Mouse (Mus musculus): ENCODE results near the gene Mrpl34.
"Not testable (repeated sequence)": the region's sequence is repeated elsewhere in the genome, so short reads cannot be mapped to it uniquely, and the experiment has no call there.

Mrpl34 gene

GRCm38 (mm10) chr8:71464513-71465500 lies at the start of gene Mrpl34:
Mrpl34 (plus strand) TSS chr8:71464959.
- peak; percentile 100 for DNase-seq (ENCODE audit: extremely low spot score, low read depth, low spot score)

DNA sequence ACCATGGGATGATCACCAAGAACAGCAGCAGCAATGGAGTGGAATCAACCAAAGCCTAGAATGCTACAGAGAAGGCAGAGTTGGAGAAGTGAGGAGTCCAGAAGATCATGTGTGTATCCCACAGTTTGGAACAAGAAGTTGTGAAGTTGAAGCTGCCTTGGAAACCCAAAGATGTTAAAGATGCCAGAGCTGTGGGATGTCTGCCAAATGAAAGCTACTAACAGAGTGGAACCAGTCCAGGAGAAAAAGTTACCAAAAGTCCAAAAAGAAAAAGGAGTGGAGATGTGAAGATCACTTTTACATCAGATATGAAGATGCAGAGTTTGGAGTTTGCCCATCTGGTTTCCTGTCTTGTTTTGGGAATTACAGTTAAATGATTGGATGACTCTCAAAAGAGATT lies 42.6 kb upstream of the Mrpl34 start:
- no peak for DNase-seq (ENCODE audit: extremely low spot score, low read depth, low spot score)

GRCm38 (mm10) chr8:71432935-71433334 lies 31.8 kb upstream of the Mrpl34 start:
- not testable (repeated sequence) for DNase-seq (ENCODE audit: extremely low spot score, low read depth, low spot score)

DNA sequence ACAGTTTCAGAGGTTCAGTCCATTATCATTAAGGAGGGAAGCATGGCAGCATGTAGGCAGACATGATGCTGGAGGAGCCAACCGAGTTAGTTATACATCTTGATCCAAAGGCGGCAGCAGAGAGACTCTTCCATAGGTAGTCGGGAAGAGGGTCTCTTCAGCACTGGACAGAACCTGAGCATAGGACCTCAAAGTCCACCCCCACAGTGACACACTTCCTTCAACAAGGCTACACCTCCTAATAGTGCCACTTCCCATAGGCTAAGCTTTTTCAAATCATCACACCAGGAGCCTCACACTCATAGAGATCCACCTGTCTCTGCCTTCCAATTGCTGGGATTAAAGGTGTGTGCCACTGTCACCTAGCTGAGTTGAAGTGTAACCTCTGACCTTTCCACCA lies 27.7 kb upstream of the Mrpl34 start:
- no peak for DNase-seq (ENCODE audit: extremely low spot score, low read depth, low spot score)

- DNase-seq (ENCODE audit: extremely low spot score, low read depth, low spot score): peak; percentile 56
Observed at GRCm38 (mm10) chr8:71441404-71441803, 23.4 kb upstream of the Mrpl34 start.

DNA sequence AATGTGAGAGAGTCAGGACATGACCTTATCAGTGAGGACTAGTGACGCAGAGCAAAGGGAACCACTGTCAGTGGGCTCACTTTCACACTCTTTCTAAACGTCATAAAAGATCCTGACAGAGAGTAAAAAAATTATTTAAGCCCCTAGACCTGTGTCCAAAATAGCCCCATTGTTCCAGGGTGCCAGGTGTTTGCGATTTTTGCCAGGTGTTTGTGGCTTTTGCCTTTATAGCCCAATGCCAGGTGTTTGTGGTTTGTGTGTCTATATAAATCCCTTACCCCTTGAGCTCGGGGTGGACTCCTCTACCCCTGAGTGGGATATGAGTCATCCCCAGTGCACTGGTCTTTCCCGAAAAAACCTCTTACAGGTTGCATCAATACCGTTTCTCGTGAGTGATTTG lies 19.7 kb upstream of the Mrpl34 start:
- DNase-seq (ENCODE audit: extremely low spot score, low read depth, low spot score): no peak

DNA sequence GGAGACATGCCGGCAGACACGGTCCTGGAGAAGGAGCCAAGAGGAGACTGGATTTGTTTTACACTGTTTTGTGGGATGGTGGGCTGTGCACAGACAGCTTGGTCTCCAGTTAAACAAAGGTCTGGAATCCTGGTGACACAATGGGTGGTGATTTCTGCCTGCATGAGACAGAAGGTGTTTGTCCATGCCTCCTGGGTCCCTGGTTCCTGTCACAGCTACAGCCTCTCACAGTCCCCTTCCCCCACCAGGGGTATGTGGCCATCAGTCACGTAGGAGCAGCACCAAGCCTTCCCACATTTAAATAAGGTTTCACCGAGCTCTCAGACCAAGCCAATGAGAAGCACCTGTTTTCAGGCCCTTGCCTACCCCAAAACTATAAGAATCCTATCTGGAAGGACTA lies 13.4 kb upstream of the Mrpl34 start:
- no peak for DNase-seq (ENCODE audit: extremely low spot score, low read depth, low spot score)

- no peak for DNase-seq (ENCODE audit: extremely low spot score, low read depth, low spot score)
Observed at GRCm38 (mm10) chr8:71451777-71452176, 13.0 kb upstream of the Mrpl34 start.

DNA sequence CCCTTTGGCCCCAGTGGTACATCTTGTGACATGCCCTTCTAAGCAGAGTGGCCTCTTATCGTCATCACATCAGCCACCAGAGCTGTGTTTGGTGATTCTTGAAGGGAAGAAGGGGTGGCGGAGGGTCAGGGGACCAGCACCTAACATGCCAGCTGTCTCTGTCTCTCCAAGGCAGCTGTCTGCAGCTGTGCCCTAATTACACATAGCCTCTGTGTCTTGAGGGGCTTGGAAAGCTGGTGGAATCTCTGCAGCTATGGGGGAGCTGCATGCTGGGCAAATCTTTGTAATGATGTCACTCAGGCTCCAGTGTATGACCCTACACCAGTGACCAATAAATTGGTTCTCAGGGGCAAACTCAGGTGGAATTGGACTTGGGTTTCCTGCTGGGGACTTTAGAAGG lies 12.1 kb upstream of the Mrpl34 start:
- DNase-seq (ENCODE audit: extremely low spot score, low read depth, low spot score): no peak

DNA sequence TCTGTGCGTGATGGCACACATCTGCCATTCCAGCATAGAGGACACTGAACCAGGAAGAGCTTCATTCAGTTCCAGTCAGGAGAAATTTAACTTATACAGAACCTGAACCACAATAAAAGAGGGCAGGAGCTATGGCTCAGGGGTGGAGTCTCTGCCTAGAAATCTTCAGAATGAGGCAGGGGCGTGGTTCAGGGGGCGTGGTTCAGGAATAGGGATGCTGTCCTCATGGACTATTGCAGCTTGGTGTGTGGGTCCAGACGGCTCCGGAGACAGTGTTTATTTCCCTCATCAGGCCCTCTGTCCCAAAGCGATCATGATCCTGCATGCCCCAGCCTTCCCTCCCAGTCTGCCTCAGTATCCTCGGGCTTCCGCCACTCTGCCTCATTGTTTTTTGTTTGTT lies 10.1 kb upstream of the Mrpl34 start:
- no peak for DNase-seq (ENCODE audit: extremely low spot score, low read depth, low spot score)

DNA sequence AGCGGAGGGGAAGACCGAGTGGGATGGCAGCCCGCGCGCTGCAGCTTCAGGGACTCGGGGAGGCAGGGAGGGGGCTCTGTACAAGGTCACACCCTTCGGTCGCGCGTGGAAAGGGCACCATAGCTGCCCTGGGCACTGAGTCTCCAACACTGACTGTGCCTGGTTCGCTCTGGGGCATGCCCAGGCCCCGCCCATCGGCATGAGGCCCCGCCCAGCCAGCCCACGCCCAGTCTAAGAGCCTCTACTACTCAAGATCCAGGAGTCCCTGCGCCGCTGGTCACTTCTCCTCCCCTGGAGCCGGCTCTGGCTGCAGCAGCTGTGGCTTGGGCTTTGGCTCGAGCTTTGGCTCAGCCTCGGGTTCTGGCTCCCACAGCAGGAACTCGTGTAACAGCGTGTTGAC lies 7.9 kb upstream of the Mrpl34 start:
- DNase-seq (ENCODE audit: extremely low spot score, low read depth, low spot score): no peak

- DNase-seq (ENCODE audit: extremely low spot score, low read depth, low spot score): no peak
Observed at GRCm38 (mm10) chr8:71457659-71458270, 7.0 kb upstream of the Mrpl34 start.

DNA sequence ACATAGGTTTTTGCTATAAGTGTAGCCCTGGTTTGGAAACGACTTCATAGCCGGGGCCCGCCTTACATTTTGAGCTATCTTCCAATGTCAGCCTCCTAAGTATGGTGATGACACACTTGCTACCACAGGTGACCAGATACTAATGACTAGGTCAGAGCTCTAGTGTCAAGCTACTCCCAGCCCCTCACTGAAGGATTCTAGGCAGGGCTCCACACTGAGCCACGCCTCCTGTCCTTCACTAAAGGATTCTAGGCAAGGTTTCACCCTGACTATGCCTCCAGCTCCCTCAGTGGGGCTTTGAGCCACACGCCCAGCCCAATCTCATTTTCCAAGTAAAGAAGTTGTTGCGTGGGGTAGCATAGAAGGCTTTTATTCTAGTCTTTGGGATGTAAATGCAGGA lies 4.0 kb upstream of the Mrpl34 start:
- no peak for DNase-seq (ENCODE audit: extremely low spot score, low read depth, low spot score)

- DNase-seq (ENCODE audit: extremely low spot score, low read depth, low spot score): no peak
Observed at GRCm38 (mm10) chr8:71461152-71461840, 3.5 kb upstream of the Mrpl34 start.

- no peak for DNase-seq (ENCODE audit: extremely low spot score, low read depth, low spot score)
Observed at GRCm38 (mm10) chr8:71462191-71462590, 2.6 kb upstream of the Mrpl34 start.

DNA sequence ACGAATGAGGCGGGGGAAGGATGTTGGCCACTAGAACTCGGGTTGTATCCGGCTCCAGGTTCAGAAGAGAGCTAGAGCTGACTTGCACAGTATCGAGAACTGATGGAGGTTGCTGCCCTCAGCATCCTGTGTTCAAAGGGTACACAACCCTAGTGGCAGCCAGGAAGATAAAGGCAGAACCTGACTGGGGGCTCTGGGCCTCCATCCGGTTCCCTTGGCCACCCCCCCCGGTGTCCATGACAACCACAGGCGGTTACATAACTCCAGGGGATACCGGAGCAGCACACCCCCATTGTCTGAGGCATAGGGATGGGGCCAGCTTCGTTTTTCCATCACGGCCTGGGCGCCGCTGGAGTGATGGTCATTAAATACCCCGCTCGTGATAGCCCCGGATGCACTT lies 2.0 kb upstream of the Mrpl34 start:
- no peak for DNase-seq (ENCODE audit: extremely low spot score, low read depth, low spot score)

DNA sequence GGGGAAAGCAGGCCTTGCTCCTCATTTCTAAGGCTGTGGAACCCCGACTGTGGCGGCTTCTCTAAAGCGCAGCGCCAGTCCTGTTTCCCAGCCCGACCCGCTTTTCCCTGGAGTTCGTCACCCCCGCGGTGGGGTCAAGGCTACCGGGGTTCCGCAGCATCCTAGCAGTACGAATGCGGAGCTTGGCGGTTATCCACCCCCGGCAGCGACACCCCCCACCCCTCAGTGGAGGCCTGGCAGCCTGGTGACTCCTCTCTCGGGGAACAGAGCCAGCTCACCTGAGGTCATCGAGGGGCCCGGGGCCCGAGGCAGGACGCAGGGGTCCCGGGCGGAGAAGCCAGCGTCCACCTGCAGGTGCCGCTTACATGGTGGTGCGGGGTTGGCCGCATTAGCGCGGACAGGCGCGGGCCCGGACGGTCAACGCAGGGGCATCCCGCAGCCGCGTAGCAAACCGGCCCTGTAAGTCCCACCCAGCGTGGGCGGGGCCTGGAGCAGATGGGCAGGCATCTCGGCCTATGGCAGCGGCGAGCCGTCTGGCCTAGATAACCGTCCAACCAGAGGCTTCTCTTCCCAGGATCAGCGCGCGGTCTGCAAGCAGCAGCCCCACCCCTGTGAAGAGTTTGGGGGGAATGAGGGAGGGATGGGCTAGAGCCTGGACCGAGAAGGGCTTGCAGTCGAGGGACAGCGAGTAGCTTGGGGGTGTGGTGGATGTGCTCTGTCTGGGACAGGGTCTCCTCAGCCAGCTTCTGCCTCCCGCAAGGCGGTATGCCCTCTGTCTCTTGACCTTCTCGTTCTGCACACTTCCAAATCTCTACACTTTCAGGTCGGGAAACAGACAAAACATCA lies 1.3 kb upstream of the Mrpl34 start, which contains the start of gene Abhd8:
Gene Abhd8 (minus strand): TSS at position 468 of the 846 bp plus-strand sequence.
- no peak for DNase-seq (ENCODE audit: extremely low spot score, low read depth, low spot score)

GRCm38 (mm10) chr8:71465733-71466132 lies 974 bp downstream of the Mrpl34 start:
- DNase-seq (ENCODE audit: extremely low spot score, low read depth, low spot score): no peak

DNA sequence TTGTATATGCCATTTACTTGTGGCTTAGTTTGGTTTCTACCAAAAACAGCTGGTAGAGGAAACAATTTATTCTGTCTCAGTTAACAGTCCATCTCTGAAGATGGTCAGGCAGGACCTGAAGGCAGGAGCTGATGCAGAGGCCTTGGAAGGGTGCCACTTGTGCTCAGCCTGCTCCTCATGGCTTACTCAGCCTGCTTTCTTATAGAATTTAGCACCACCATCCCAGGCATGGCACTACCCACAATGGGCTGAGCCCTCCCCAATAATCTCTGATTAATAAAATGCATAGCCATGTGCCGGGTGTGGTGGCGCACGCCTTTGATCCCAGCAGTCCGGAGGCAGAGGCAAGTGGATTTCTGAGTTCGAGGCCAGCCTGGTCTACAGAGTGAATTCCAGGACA lies 1.4 kb downstream of the Mrpl34 start:
- no peak for DNase-seq (ENCODE audit: extremely low spot score, low read depth, low spot score)

GRCm38 (mm10) chr8:71467201-71467600 lies 2.4 kb downstream of the Mrpl34 start:
- no peak for DNase-seq (ENCODE audit: extremely low spot score, low read depth, low spot score)

DNA sequence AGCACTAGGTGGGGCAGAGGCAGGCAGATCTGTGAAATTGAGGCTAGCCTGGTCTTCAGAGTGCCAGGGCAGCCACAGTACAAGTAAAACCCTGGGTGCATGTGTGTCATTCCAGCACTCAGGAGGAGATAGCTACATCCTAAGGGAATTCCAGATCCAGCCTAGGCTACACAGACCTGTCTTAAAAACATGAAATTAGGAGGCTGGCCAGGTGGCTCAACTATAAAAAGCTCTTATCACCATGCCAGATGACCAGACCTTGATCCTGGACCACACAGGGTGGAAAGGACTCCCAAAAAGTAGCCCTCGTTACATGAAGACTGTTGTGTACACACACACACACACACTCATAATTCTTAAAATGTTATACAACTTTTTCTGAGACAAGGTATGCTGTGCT lies 3.2 kb downstream of the Mrpl34 start:
- no peak for DNase-seq (ENCODE audit: extremely low spot score, low read depth, low spot score)

Data from hindlimb bud, embryonic 11.5 days (tissue).